Mouse (Mus musculus) heart, postnatal 0 days (tissue): ENCODE results near the gene Vwa5b1.

Experiments used
- CTCF ChIP-seq: IDR thresholded peaks from 2 replicates; pipeline ENCODE4 v1.5.1; 2016; ENCODE audit warnings: antibody characterized with exemption, control low read depth, low read depth
- EP300 ChIP-seq: IDR thresholded peaks from 2 replicates; pipeline ENCODE4 v1.6.1; 2016; ENCODE audit warnings: antibody characterized with exemption, low read depth

DNA sequence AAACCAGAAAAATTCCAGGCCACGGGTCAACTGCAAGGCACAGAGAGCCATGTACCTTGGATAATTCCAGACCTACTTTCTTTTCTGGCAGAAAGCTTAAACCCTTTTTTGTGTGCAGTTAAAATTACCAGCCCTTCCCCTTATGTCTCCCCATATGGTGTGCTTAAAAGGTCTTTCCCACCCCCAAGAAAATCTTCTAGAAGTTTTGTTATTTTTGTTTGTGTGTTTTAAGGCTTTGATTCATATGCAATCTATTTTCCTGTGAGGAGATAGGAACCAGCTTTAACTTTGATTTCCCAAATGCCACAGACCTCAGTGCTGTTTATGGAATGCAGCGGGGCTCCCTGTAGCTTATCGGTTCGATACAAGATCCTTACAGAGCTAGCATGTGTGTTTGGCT lies 53.2 kb downstream of the Vwa5b1 start:
- TF ChIP-seq CTCF: no peak
- TF ChIP-seq EP300: no peak
